Comparison of ENCODE assay signal across 9 mouse cellular contexts in genomic region chr4:82303362-82303900, GRCm38 (mm10).
A peak's percentile ranks its signal among the peaks of the same experiment; 100 is the strongest.
DNase-seq lines count a peak whose midpoint lies in the region; ATAC-seq lines count a peak whose summit lies in the region.
"Had no signal": no experiment of that assay in that cellular context is flagged by ENCODE, and none has a peak within 500 bp of the region (broad histone marks: within the 10 kb centered on the region; RNA-seq: fewer than 3 reads in every experiment).

No protein-coding gene starts in this region.

- no peak overlapping the region for H3K9ac ChIP-seq in heart, embryonic 12.5 days
- H3K9ac ChIP-seq in neural tube, embryonic 11.5 days (ENCODE audit: low read length): no peak overlapping the region
- no peak overlapping the region for H3K9ac ChIP-seq in limb, embryonic 13.5 days

- ATAC-seq in heart, embryonic 12.5 days (ENCODE audit: insufficient number of reproducible peaks, low FRiP score): no peak
- peak; percentile 81 for ATAC-seq in neural tube, embryonic 11.5 days (ENCODE audit: insufficient read depth, low FRiP score, low TSS enrichment)
- ATAC-seq in limb, embryonic 13.5 days (ENCODE audit: low FRiP score, low read depth): no peak

- peaks cover 36% of the 10 kb centered on the region for H3K36me3 ChIP-seq in heart, embryonic 12.5 days
- H3K36me3 ChIP-seq in neural tube, embryonic 11.5 days (ENCODE audit: control insufficient read depth, insufficient read depth, low read length): no peaks in the 10 kb centered on the region
- H3K36me3 ChIP-seq in limb, embryonic 13.5 days: peaks cover 22% of the 10 kb centered on the region

- H3K27me3 ChIP-seq in heart, embryonic 12.5 days (replicated peaks): no peaks in the 10 kb centered on the region
- H3K27me3 ChIP-seq in neural tube, embryonic 11.5 days (ENCODE audit: control insufficient read depth, insufficient read depth, low read length): no peaks in the 10 kb centered on the region
- no peaks in the 10 kb centered on the region for H3K27me3 ChIP-seq in limb, embryonic 13.5 days

- peaks cover 34% of the 10 kb centered on the region for H3K4me1 ChIP-seq in heart, embryonic 12.5 days (replicated peaks)
- peaks cover 18% of the 10 kb centered on the region for H3K4me1 ChIP-seq in neural tube, embryonic 11.5 days (ENCODE audit: control insufficient read depth, insufficient read depth, low read length)
- peaks cover 60% of the 10 kb centered on the region for H3K4me1 ChIP-seq in limb, embryonic 13.5 days

- H3K27ac ChIP-seq in heart, embryonic 12.5 days (ENCODE audit: poor library complexity, severe bottlenecking): peak overlapping the region; percentile 51; the same call in 1 of the 2 replicates
- H3K27ac ChIP-seq in neural tube, embryonic 11.5 days (ENCODE audit: low read depth, low read length): peak overlapping the region; percentile 72
- peak overlapping the region; percentile 95; the same call in 1 of the 2 replicates for H3K27ac ChIP-seq in limb, embryonic 13.5 days

- H3K4me2 ChIP-seq in heart, embryonic 12.5 days: no peak overlapping the region
- no peak overlapping the region for H3K4me2 ChIP-seq in neural tube, embryonic 11.5 days (ENCODE audit: low read depth)
- no peak overlapping the region; the same call in 1 of the 2 replicates for H3K4me2 ChIP-seq in limb, embryonic 13.5 days (replicated peaks)

- no peak for DNase-seq in heart, postnatal 36 days
- peak; percentile 19 for DNase-seq in neural tube, embryonic 11.5 days (ENCODE audit: low spot score)
- DNase-seq in neural tube, embryonic 10.5 days (ENCODE audit: extremely low spot score, low spot score): no peak
- no peak for DNase-seq in adrenal gland, postnatal 4 days (ENCODE audit: low spot score in 2 of 2)
- DNase-seq in left cerebral cortex, postnatal 14 days (ENCODE audit: low spot score in 2 of 2): no peak
- DNase-seq in cerebellum, adult 11-12 months: no peak
- DNase-seq: B cell, adult 2 months had no signal

- no peak overlapping the region for H3K4me3 ChIP-seq in heart, embryonic 12.5 days
- no peak overlapping the region for H3K4me3 ChIP-seq in neural tube, embryonic 11.5 days (ENCODE audit: low read depth, low read length)
- H3K4me3 ChIP-seq in limb, embryonic 13.5 days: no peak overlapping the region

- 76% methylated on average over 3 of the region's 3 CpGs for WGBS in heart, embryonic 12.5 days
- 48% methylated on average over 3 of the region's 3 CpGs for WGBS in neural tube, embryonic 11.5 days
- 65% methylated on average over 3 of the region's 3 CpGs for WGBS in limb, embryonic 13.5 days

- no peaks in the 10 kb centered on the region for H3K9me3 ChIP-seq in heart, embryonic 12.5 days (replicated peaks)
- no peaks in the 10 kb centered on the region for H3K9me3 ChIP-seq in neural tube, embryonic 11.5 days (ENCODE audit: control insufficient read depth, low read length)
- no peaks in the 10 kb centered on the region for H3K9me3 ChIP-seq in limb, embryonic 13.5 days

- intact Hi-C loops in heart, postnatal 36 days (cut with DNase I): loop anchor here (5.0 kb wide), 2 partner anchors 54 to 56 kb away; no protein-coding TSS in a partner anchor
- intact Hi-C loops in left cerebral cortex, postnatal 14 days (cut with DNase I): no loop called here
